Mouse (Mus musculus) heart, embryonic 11.5 days (tissue): ENCODE data around the gene Pacs2. TPM values are rescaled to one million over a fixed set of nuclear protein-coding genes. Genes with fewer than 3 reads are reported as not detected.

ENCODE experiments used
- ATAC-seq: fragments of 200-750 bp; cut with Nextera tagmentation; replicated peaks from 2 replicates; pipeline ENCODE4 v1.8.0; 2017; ENCODE audit warnings: moderate library complexity; ENCODE audit not compliant: insufficient number of reproducible peaks, low FRiP score, low TSS enrichment
- H3K27ac ChIP-seq: fragments of 300-500 bp; sonication (generic); 2 replicates; pipeline ENCODE4 v1.5.1; 2014; ENCODE audit warnings: mild to moderate bottlenecking, low read depth, low read length
- H3K27me3 ChIP-seq: fragments of 300-500 bp; sonication (generic); 2 replicates; pipeline ENCODE4 v1.6.1; 2014; ENCODE audit warnings: mild to moderate bottlenecking, low read length, mixed read lengths; ENCODE audit not compliant: control insufficient read depth, insufficient read depth
- H3K36me3 ChIP-seq: fragments of 300-500 bp; sonication (generic); 2 replicates; pipeline ENCODE4 v1.6.1; 2014; ENCODE audit warnings: mild to moderate bottlenecking, low read length, moderate library complexity, mixed read lengths; ENCODE audit not compliant: control insufficient read depth, insufficient read depth
- H3K4me1 ChIP-seq: fragments of 300-500 bp; sonication (generic); 2 replicates; pipeline ENCODE4 v1.6.1; 2014; ENCODE audit warnings: low read length; ENCODE audit not compliant: control insufficient read depth, insufficient read depth
- H3K4me2 ChIP-seq: fragments of 300-500 bp; sonication (generic); 2 replicates; pipeline ENCODE4 v1.6.1; 2014; ENCODE audit warnings: mild to moderate bottlenecking, moderate library complexity
- H3K4me3 ChIP-seq: fragments of 300-500 bp; sonication (generic); 2 replicates; pipeline ENCODE4 v1.5.1; 2014; ENCODE audit warnings: low read depth, low read length
- H3K9ac ChIP-seq: fragments of 300-500 bp; sonication (generic); 2 replicates; pipeline ENCODE4 v1.6.1; 2014; ENCODE audit warnings: mild to moderate bottlenecking, low read depth, low read length, moderate library complexity
- H3K9me3 ChIP-seq: fragments of 300-500 bp; sonication (generic); replicated peaks from 2 replicates; pipeline ENCODE4 v1.6.1; 2016; ENCODE audit warnings: low read length; ENCODE audit not compliant: control insufficient read depth
- WGBS: fragments of 180-500 bp; shearing (Covaris S2); extraction: QIAGEN DNeasy Blood & Tissue Kit; methylation state at CpG from one replicate; pipeline ENCODE4 v1.1.7; 2014; ENCODE audit not compliant: insufficient replicate concordance; 5-methylcytosine and 5-hydroxymethylcytosine counted together
- polyA plus RNA-seq: library from polyadenylated mRNA; unstranded; fragments of >200 nt; fragmentation: Nextera tagmentation; extraction: Ambion mirVana; gene quantifications from 2 replicates; pipeline ENCODE4 v1.2.1, GENCODE M21; 2014

The Pacs2 gene
- polyA plus RNA-seq, 1 experiment from 2014 or later = 11.3 TPM

DNA sequence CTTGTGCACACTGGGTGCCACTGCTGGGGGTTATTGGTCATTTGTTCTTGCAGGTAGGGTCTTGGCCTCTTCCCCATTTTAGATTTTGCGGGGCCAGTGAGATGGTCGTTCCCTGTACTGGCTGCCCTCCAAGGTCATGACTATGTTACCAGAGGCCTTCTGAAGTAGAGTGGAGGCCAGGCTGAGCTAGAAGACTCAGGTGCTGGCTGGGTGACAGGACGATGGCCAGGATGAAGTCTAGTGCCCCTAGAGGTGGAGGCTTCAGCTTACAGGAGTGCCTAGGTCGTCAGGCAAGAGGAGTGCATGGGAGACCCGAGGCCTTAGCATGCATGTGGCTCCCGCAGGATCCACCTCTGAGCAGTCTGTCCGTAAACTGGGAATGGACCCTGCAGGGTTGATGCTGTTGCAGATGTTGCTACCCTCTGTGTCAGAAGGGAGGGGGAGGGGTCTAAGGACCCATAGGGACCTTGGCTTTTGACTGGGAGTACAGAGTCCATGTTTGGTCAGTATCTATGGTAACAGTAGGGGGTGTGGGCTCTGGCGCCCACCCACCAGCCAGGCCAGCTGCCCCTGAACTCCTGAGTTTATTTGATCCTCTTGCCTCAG, 89.6 kb downstream of the Pacs2 start:
- Histone ChIP-seq H3K4me3 (no peak overlapping the region), H3K27ac (no peak overlapping the region), H3K9me3 (no peaks in the 10 kb centered on the region), H3K36me3 (0 out of 2 replicates have a peak, but pooled peaks cover 2% of the 10 kb centered on the region), H3K27me3 (no peaks in the 10 kb centered on the region), H3K4me1 (peaks cover 55% of the 10 kb centered on the region), H3K4me2 (no peak overlapping the region), H3K9ac (no peak overlapping the region)
- 78% methylated on average over 8 of the region's 8 CpGs for WGBS
- no peak for ATAC-seq

- Histone ChIP-seq H3K4me1 (peaks cover 32% of the 10 kb centered on the region), H3K27me3 (no peaks in the 10 kb centered on the region), H3K9me3 (no peaks in the 10 kb centered on the region), H3K36me3 (0 out of 2 replicates have a peak, but pooled peaks cover 2% of the 10 kb centered on the region), H3K27ac (no peak overlapping the region), H3K9ac (no peak overlapping the region), H3K4me3 (no peak overlapping the region), H3K4me2 (no peak overlapping the region)
- 88% methylated on average over 6 of the region's 6 CpGs for WGBS
- ATAC-seq = no peak
Observed at GRCm38 (mm10) chr12:113106386-113106785, 92.1 kb downstream of the Pacs2 start.

DNA sequence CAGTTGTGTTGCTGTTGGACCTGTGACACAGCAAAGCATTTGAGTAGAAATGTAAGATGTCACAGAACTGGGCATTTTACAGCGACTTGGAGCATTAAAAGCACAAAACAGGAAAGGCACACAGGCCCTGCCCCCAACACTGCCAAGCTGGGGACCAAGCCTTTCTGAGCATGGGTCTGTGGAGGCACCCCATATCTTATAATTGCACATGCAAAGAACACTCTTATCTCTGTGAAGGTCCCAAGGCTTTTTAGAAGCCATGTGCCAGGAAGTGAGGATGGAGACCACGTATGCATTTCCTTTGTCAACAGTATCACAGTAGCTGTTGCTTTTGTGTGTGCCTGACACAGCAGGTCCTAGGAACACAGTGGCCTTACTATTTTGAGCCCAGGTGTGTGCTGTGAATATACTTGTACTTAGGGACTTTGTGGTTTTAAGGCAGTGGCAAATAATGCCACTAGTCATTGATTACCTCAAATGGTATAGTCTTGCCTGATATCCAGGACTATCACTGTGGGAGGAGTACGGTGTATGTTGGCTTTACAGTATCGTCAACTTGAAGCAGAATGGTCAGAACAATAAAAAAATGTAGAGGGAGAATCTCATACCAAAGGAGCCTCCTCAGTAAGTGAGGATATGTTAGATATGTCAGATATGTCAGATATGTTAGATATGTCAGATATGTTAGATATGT, 93.3 kb downstream of the Pacs2 start:
- H3K9ac ChIP-seq = no peak overlapping the region
- no peak overlapping the region for H3K4me3 ChIP-seq
- H3K4me1 ChIP-seq = peaks cover 29% of the 10 kb centered on the region
- H3K4me2 ChIP-seq = no peak overlapping the region
- 68% methylated on average over 4 of the region's 4 CpGs for WGBS
- peak overlapping the region; percentile 16 for H3K27ac ChIP-seq
- H3K9me3 ChIP-seq = no peaks in the 10 kb centered on the region
- H3K36me3 ChIP-seq = peaks cover 4% of the 10 kb centered on the region
- no peaks in the 10 kb centered on the region for H3K27me3 ChIP-seq
- 0 out of 2 replicates have a peak, but pooled peaks have one; percentile 21 for ATAC-seq

GRCm38 (mm10) chr12:113108528-113109283, 94.4 kb downstream of the Pacs2 start:
- Histone ChIP-seq H3K4me1 (peaks cover 22% of the 10 kb centered on the region), H3K27me3 (no peaks in the 10 kb centered on the region), H3K36me3 (peaks cover 6% of the 10 kb centered on the region), H3K9me3 (no peaks in the 10 kb centered on the region), H3K27ac (no peak overlapping the region), H3K4me3 (no peak overlapping the region), H3K9ac (no peak overlapping the region), H3K4me2 (no peak overlapping the region)
- WGBS = 82% methylated on average over 17 of the region's 17 CpGs
- no peak for ATAC-seq

GRCm38 (mm10) chr12:113109801-113110200, 95.5 kb downstream of the Pacs2 start:
- Histone ChIP-seq H3K9me3 (no peaks in the 10 kb centered on the region), H3K36me3 (peaks cover 10% of the 10 kb centered on the region), H3K9ac (no peak overlapping the region), H3K27me3 (no peaks in the 10 kb centered on the region), H3K27ac (no peak overlapping the region), H3K4me3 (no peak overlapping the region), H3K4me1 (peaks cover 20% of the 10 kb centered on the region), H3K4me2 (no peak overlapping the region)
- WGBS = 87% methylated on average over 10 of the region's 10 CpGs
- ATAC-seq = no peak

- WGBS = 80% methylated on average over 4 of the region's 4 CpGs
- no peak overlapping the region for H3K27ac ChIP-seq
- peaks cover 21% of the 10 kb centered on the region for H3K36me3 ChIP-seq
- no peak overlapping the region for H3K4me3 ChIP-seq
- H3K9me3 ChIP-seq = no peaks in the 10 kb centered on the region
- H3K4me2 ChIP-seq = no peak overlapping the region
- no peak overlapping the region for H3K9ac ChIP-seq
- no peaks in the 10 kb centered on the region for H3K4me1 ChIP-seq
- ATAC-seq = no peak
- H3K27me3 ChIP-seq = no peaks in the 10 kb centered on the region
Observed at GRCm38 (mm10) chr12:113114141-113114540, 99.8 kb downstream of the Pacs2 start.

DNA sequence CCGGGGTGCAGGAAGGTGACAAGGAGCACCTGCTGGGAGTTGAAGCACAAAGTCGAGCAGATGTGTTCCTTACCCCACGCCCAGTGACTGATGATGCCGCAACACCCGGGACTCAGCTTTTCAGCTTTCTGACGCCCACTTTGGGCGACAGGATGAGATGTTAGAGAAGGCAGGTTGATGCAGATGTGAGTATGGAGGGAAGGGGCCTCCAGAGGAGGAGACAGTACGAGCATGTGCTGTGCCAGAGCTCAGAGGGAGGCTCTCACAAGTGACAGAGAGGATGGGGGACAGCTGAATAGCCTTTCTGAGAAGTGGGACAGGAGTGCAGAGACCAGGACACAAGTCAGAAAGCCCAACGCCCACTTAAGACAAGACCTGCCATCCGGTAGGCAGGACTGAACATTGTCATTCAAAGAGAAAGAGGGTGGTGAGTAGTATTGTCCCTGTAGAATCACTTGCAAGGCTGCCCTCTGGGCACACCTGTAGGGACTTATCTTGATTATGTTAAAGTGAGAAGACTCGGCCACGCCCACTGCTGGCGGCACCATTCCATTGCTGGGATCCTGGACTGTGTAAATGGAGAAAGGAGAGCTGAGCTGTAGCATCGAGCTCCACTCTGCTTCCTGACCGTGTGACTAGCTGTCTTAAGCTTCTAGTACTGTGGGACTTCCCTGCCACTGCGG, 100.7 kb downstream of the Pacs2 start:
- 79% methylated on average over 16 of the region's 16 CpGs for WGBS
- ATAC-seq = no peak
- peaks cover 25% of the 10 kb centered on the region for H3K36me3 ChIP-seq
- H3K27me3 ChIP-seq = no peaks in the 10 kb centered on the region
- H3K4me3 ChIP-seq = no peak overlapping the region
- no peaks in the 10 kb centered on the region for H3K9me3 ChIP-seq
- H3K27ac ChIP-seq = no peak overlapping the region
- H3K9ac ChIP-seq = no peak overlapping the region
- no peak overlapping the region for H3K4me2 ChIP-seq
- H3K4me1 ChIP-seq = peaks cover 8% of the 10 kb centered on the region; the same call in 1 of the 2 replicates
